Mouse (Mus musculus): ENCODE results near the gene Tlr8.
"Not testable (repeated sequence)": the region's sequence is repeated elsewhere in the genome, so short reads cannot be mapped to it uniquely, and the experiment has no call there.

Gene Tlr8

GRCm38 (mm10) chrX:167264086-167264485, at the start of gene Tlr8:
Tlr8 (minus strand) TSS chrX:167264329.
- POLR2A ChIA-PET = no interaction called here

GRCm38 (mm10) chrX:167302061-167302460, 37.9 kb upstream of the Tlr8 start:
- POLR2A ChIA-PET = not testable (repeated sequence)

More at GRCm38 (mm10) chrX:167264086-167264485, at the start of gene Tlr8:
- CTCF ChIA-PET = no interaction called here

GRCm38 (mm10) chrX:167276953-167277352, 12.8 kb upstream of the Tlr8 start:
- POLR2A ChIA-PET = no interaction called here

More at GRCm38 (mm10) chrX:167302061-167302460, 37.9 kb upstream of the Tlr8 start:
- CTCF ChIA-PET = not testable (repeated sequence)

GRCm38 (mm10) chrX:167276551-167276950, 12.4 kb upstream of the Tlr8 start:
- ChIA-PET CTCF (interaction anchor here in 3 of 4 experiments (0.6 to 1.1 kb wide), 3 partner anchors 80 to 1659 kb away, joined by 3 to 9 read pairs (median 3); no protein-coding TSS in a partner anchor), POLR2A (no interaction called here)

More at GRCm38 (mm10) chrX:167276953-167277352, 12.8 kb upstream of the Tlr8 start:
- CTCF ChIA-PET = interaction anchor here in 3 of 4 experiments (0.6 to 1.8 kb wide), 5 partner anchors 80 to 1658 kb away, joined by 3 to 9 read pairs (median 3); no protein-coding TSS in a partner anchor

GRCm38 (mm10) chrX:167263530-167263929, 599 bp downstream of the Tlr8 start:
- POLR2A ChIA-PET = no interaction called here

GRCm38 (mm10) chrX:167241736-167242135, 22.4 kb downstream of the Tlr8 start:
- ChIA-PET POLR2A (no interaction called here), CTCF (no interaction called here)

More at GRCm38 (mm10) chrX:167263530-167263929, 599 bp downstream of the Tlr8 start:
- CTCF ChIA-PET = no interaction called here

GRCm38 (mm10) chrX:167239293-167239921, 24.7 kb downstream of the Tlr8 start:
- CTCF ChIA-PET = no interaction called here
- POLR2A ChIA-PET = no interaction called here

GRCm38 (mm10) chrX:167233104-167233687, 30.9 kb downstream of the Tlr8 start:
- ChIA-PET CTCF (interaction anchor here (0.6 to 1.4 kb wide), 13 partner anchors 19 to 840 kb away, joined by 3 to 11 read pairs (median 4); partner anchors contain the start of gene Rab9 (in 1 of the 4)), POLR2A (interaction anchor here in 3 of 4 experiments (0.6 to 0.8 kb wide), 4 partner anchors 148 to 1066 kb away, joined by 3 to 6 read pairs (median 4); partner anchors contain the start of gene Trappc2 (in 1 of the 3))

- POLR2A ChIA-PET = interaction anchor here in 3 of 4 experiments (1.1 to 2.4 kb wide), 5 partner anchors 19 to 721 kb away, joined by 3 to 7 read pairs (median 4); partner anchors contain the start of gene Tmsb4x (in 2 of the 3)
- CTCF ChIA-PET = interaction anchor here in 1 of 4 experiments (1.1 kb wide), 1 partner anchor 570 kb away, joined by 4 read pairs; no protein-coding TSS in a partner anchor
These were observed 33.0 kb downstream of the Tlr8 start for GRCm38 (mm10) chrX:167231150-167231549.

- ChIA-PET CTCF (interaction anchor here in 2 of 4 experiments (1.0 to 1.2 kb wide), 2 partner anchors 569 kb away, joined by 3 read pairs; no protein-coding TSS in a partner anchor), POLR2A (interaction anchor here in 3 of 4 experiments (0.5 to 2.4 kb wide), 8 partner anchors 18 to 162 kb away, joined by 3 to 7 read pairs (median 4); partner anchors contain the start of gene Tmsb4x (in 1 of the 3))
These were observed 34.3 kb downstream of the Tlr8 start for GRCm38 (mm10) chrX:167229819-167230218.

- CTCF ChIA-PET = interaction anchor here in 2 of 4 experiments (1.0 to 1.2 kb wide), 2 partner anchors 568 kb away, joined by 3 read pairs; no protein-coding TSS in a partner anchor
These were observed 34.9 kb downstream of the Tlr8 start for GRCm38 (mm10) chrX:167229206-167229605.

GRCm38 (mm10) chrX:167227756-167228155, 36.4 kb downstream of the Tlr8 start:
- ChIA-PET CTCF (no interaction called here), POLR2A (interaction anchor here in 2 of 4 experiments (0.8 to 1.9 kb wide), 5 partner anchors 15 to 20 kb away, joined by 3 to 8 read pairs (median 7); partner anchors contain the start of gene Tmsb4x (in 1 of the 2))

More at GRCm38 (mm10) chrX:167229206-167229605, 34.9 kb downstream of the Tlr8 start:
- POLR2A ChIA-PET = interaction anchor here in 3 of 4 experiments (0.9 to 2.4 kb wide), 6 partner anchors 17 to 161 kb away, joined by 3 to 7 read pairs (median 4); partner anchors contain the start of gene Tmsb4x (in 1 of the 3)

GRCm38 (mm10) chrX:167227138-167227537, 37.0 kb downstream of the Tlr8 start:
- POLR2A ChIA-PET = interaction anchor here in 2 of 4 experiments (0.8 to 1.9 kb wide), 5 partner anchors 15 to 19 kb away, joined by 3 to 8 read pairs (median 7); partner anchors contain the start of gene Tmsb4x (in 1 of the 2)

GRCm38 (mm10) chrX:167226570-167226969, 37.6 kb downstream of the Tlr8 start:
- POLR2A ChIA-PET = interaction anchor here in 2 of 4 experiments (0.9 to 1.9 kb wide), 6 partner anchors 14 to 18 kb away, joined by 3 to 8 read pairs (median 6); partner anchors contain the start of gene Tmsb4x (in 2 of the 2)
- CTCF ChIA-PET = interaction anchor here in 1 of 4 experiments (0.5 kb wide), 1 partner anchor 973 kb away, joined by 5 read pairs; no protein-coding TSS in a partner anchor

More at GRCm38 (mm10) chrX:167227138-167227537, 37.0 kb downstream of the Tlr8 start:
- CTCF ChIA-PET = interaction anchor here in 1 of 4 experiments (0.5 kb wide), 1 partner anchor 973 kb away, joined by 5 read pairs; no protein-coding TSS in a partner anchor

- ChIA-PET CTCF (interaction anchor here in 2 of 4 experiments (0.6 to 1.1 kb wide), 3 partner anchors 552 to 753 kb away, joined by 3 to 4 read pairs (median 3); no protein-coding TSS in a partner anchor), POLR2A (interaction anchor here (0.6 to 1.9 kb wide), 13 partner anchors 10 to 592 kb away, joined by 3 to 12 read pairs (median 4); no protein-coding TSS in a partner anchor)
These were observed 51.4 kb downstream of the Tlr8 start for GRCm38 (mm10) chrX:167212707-167213106.

- CTCF ChIA-PET = interaction anchor here in 1 of 4 experiments (1.1 kb wide), 1 partner anchor 551 kb away, joined by 4 read pairs; no protein-coding TSS in a partner anchor
- POLR2A ChIA-PET = interaction anchor here in 3 of 4 experiments (0.6 to 1.9 kb wide), 15 partner anchors 9 to 591 kb away, joined by 3 to 12 read pairs (median 4); no protein-coding TSS in a partner anchor
These were observed 52.1 kb downstream of the Tlr8 start for GRCm38 (mm10) chrX:167211871-167212555.

- ChIA-PET CTCF (interaction anchor here in 1 of 4 experiments (0.5 kb wide), 1 partner anchor 1000 kb away, joined by 3 read pairs; no protein-coding TSS in a partner anchor), POLR2A (interaction anchor here in 3 of 4 experiments (0.9 to 2.3 kb wide), 9 partner anchors 12 to 172 kb away, joined by 3 to 7 read pairs (median 4); partner anchors contain the start of gene Prps2 (in 1 of the 3))
These were observed 53.8 kb downstream of the Tlr8 start for GRCm38 (mm10) chrX:167210319-167210728.

- ChIA-PET POLR2A (interaction anchor here in 3 of 4 experiments (0.6 to 2.3 kb wide), 18 partner anchors 9 to 769 kb away, joined by 3 to 9 read pairs (median 3); partner anchors contain the start of genes Ofd1 (in 1 of the 3), Prps2 (in 1 of the 3), Rab9 (in 1 of the 3) and Trappc2 (in 1 of the 3)), CTCF (no interaction called here)
These were observed 54.3 kb downstream of the Tlr8 start for GRCm38 (mm10) chrX:167209828-167210227.
